Mouse (Mus musculus): Measurements from ENCODE around the gene Epha6.

Epha6 gene

DNA sequence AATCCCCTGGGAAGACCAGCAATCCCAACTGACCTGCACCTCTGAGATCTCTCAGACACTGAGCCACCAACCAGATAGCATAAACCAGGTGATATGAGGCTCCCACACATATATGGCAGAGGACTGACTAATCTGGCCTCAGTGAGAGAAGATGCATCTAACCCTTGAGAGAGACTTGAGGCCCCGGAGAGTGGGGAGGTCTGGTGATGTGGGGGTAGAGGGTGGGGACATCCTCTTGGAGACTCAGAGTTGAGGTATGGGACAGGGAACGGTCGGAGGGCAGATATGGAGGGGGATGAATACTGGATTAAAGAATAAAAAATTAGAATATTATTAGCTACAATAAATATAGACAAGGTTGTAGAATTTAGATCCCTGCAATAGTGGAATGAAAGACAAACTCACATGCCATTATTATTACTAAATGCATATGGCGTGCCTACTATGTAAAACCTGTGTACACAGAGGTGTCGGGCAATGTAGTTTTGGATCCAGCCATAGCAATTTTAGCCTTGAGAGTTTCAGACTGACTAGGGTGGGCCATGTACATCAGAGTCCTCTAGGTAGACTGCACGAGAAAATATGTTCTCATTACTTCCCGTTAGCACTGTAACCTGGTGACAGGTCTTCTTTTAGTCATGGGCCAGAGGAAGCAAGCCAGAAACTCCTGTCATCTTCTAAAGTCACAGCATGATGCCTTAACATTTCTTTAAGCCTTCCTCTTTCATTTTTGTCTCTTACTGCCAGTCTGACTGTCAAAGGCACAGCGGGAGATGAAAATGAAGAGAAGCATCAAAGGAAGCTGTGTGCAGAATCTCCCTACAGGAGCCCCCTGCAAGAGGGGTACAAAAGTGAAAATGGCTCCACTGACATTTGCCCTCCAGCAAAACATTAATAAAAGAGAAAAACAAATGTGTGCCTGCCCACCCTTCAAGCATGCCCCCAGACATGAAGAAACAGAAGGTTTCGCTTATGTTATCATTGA lies 338.7 kb downstream of the Epha6 start:
- in situ Hi-C loops (cut with MboI, MseI), result no loop called here

GRCm38 (mm10) chr16:60264719-60265508 lies 340.4 kb downstream of the Epha6 start:
- in situ Hi-C loops (cut with MboI, MseI), result no loop called here

DNA sequence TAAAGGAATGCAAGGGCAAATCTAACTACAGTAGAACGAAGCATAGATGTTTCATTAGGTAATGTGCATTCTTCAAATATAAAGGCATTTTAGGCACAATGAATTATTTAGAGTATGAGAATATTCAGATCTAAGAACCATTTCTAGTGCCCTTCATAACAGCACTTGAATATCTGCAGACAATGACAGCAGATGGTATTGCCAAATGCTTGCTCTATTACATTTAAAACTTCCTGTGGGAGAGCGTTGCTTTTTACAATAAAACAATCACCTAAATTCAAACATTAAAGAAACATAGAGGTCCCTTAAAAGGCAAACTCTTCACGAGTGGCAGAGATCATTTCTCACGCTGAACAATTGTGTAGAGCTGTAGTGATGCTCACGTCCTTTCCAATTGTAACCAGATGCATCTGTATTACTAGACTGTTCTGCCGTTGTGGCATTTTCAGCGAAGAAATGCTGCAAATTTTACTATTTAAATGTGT lies 347.1 kb downstream of the Epha6 start:
- in situ Hi-C loops (cut with MboI, MseI), result no loop called here

- in situ Hi-C loops (cut with MboI, MseI), result no loop called here
These were observed 347.7 kb downstream of the Epha6 start for GRCm38 (mm10) chr16:60257623-60258022.

DNA sequence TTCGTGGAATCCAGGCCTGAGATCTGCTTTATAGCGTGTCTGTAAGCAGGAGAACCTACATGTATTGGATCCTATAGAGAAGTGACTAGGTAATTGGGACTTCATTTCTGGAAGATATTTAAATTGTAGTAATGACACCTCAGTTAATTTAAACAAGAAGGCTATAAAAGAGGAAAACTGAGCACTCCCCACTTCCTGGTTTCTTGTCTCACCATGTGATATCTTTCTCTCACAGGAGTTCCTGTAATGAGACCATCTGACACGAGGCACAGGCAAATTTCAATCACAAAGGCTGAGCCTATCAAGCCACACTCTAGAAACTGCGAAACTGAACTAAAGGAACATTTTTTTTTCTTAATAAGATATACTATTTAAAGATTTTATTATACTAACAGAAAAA lies 348.3 kb downstream of the Epha6 start:
- in situ Hi-C loops (cut with MboI, MseI), result no loop called here

DNA sequence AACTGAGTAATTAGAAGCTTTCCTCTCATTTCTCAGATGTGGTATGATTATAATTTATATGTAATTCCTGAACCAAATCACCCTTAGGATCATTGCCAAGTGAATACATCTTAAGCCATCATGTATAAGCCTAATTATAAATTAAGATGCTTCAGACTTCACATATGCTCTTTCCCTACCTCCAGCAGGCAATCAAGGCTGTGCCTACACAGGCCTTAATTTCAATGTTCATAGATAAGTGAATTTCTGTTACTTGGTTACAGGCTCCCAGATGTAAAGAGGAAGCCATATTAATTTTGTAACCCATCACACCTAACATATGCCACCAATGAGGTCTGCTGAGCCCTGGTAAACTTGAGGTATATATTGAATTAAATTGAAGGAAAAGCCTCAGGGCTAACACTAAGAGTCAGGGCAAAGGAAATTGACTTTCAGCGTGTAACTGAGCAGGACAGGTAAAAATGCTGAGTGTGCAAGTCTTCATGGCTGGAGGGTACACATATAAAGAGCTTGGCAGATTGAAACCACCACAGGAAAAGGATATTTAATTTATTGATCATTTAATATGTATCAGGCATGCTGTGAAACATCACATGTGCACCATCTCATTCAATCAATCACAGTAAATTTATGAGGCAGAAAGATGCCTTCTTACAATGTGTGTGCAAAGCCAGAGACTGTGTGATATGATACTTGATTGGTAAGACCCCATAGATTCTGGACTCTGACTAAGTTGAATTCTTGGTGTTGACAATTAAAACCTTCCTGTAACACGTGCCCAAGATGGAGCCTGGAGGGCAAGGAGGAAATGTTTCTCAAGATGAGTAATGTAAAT lies 365.8 kb downstream of the Epha6 start:
- in situ Hi-C loops (cut with MboI, MseI), result no loop called here

DNA sequence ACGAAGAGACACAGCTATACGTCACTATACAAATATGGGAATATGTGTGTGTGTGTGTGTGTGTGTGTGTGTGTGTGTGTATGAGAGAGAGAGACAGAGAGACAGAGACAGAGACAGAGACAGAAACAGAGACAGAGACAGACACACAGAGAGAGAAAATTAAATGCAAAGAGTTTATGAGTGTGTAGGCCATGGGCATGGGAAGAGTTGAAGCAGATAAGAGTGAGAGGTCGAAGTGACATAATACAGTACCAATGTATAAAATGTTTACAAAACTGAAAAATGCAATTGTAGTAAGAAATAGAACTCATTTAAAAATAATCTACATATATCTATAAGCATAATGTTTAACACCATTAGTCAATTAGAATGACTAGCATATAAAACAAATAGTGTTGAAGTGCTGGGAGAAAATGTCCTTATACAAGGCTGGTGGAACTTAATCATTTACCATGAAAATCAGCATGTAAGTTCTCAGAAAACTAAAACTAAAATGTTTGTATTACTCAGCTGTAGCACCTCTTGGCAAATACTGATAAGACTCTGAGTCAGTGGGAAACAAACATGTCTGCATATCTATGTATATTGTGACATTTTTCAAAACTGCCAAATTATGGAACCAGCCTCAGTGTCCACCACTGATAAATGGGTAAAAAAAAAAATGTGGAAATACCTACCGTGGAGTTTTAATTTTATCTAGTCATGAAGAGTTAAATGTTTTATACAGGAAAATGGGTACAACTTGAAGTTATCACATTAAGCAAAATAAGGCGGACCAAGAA lies 371.2 kb downstream of the Epha6 start:
- in situ Hi-C loops (cut with MboI, MseI), result no loop called here

- in situ Hi-C loops (cut with MboI, MseI), result no loop called here
These were observed 372.3 kb downstream of the Epha6 start for GRCm38 (mm10) chr16:60232982-60233381.

- in situ Hi-C loops (cut with MboI, MseI), result no loop called here
These were observed 396.2 kb downstream of the Epha6 start for GRCm38 (mm10) chr16:60209151-60209550.

GRCm38 (mm10) chr16:60175580-60175979 lies 429.8 kb downstream of the Epha6 start:
- in situ Hi-C loops (cut with MboI, MseI), result no loop called here

DNA sequence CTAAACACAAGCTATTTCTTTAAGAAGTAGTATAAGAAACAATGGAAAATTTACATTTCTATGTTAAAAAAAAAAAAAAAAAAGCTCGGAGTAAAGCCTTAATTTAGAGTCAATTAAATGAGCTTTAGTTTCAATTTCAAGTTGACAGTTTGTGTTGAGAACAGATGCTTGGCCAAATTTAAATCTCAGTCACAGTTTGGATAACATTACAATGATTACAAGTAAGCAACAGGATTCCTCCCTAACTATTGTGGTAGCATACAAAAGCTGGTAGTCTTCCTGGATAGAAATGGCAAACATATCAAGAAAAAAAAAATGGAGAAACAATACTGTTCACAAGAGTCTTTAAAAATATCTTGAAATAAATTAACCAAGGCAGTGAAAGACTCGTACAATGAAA lies 452.9 kb downstream of the Epha6 start:
- in situ Hi-C loops (cut with MboI, MseI), result no loop called here

- in situ Hi-C loops (cut with MboI, MseI), result no loop called here
These were observed 461.0 kb downstream of the Epha6 start for GRCm38 (mm10) chr16:60144370-60144769.

- in situ Hi-C loops (cut with MboI, MseI), result no loop called here
These were observed 483.9 kb downstream of the Epha6 start for GRCm38 (mm10) chr16:60121435-60121834.

DNA sequence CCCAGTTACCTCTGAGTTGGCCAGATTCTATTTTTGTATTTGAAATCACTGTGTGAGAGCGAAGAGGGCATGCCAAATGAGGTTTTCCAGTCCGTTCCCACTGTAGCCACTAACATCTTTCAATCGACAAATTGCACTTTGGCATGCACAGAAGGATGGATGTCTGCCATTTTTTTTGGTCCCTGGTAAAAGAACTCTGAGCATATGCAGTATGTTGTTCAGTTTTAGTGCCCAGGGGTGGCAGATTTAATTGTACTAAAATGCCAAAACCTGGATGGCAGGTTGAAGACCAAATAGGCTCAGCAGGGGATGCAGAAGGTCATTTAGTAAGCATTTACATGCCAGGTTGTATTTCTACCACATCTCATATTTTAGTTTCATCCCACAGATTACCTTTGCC lies 503.1 kb downstream of the Epha6 start:
- in situ Hi-C loops (cut with MboI, MseI), result no loop called here

DNA sequence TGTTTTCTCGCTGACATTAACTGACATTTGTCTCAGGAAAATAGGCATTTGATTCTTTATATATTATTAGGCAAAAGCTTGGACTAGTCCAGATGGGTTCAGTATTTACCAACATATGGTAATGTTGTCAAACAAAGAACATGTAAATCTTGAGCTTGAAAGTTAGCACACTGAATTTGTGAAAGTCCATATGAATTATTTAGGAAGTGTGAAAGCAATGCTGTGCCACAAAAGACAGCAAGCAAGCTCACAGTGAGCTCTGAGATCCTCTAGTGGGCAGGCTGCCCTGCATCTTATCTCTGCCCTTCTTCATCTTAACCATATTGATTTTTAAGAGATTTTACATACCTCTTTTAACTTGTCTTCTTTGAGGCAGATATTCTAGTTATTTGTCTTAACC lies 510.0 kb downstream of the Epha6 start:
- in situ Hi-C loops (cut with MboI, MseI), result no loop called here

- in situ Hi-C loops (cut with MboI, MseI), result no loop called here
These were observed 518.4 kb downstream of the Epha6 start for GRCm38 (mm10) chr16:60086976-60087375.

DNA sequence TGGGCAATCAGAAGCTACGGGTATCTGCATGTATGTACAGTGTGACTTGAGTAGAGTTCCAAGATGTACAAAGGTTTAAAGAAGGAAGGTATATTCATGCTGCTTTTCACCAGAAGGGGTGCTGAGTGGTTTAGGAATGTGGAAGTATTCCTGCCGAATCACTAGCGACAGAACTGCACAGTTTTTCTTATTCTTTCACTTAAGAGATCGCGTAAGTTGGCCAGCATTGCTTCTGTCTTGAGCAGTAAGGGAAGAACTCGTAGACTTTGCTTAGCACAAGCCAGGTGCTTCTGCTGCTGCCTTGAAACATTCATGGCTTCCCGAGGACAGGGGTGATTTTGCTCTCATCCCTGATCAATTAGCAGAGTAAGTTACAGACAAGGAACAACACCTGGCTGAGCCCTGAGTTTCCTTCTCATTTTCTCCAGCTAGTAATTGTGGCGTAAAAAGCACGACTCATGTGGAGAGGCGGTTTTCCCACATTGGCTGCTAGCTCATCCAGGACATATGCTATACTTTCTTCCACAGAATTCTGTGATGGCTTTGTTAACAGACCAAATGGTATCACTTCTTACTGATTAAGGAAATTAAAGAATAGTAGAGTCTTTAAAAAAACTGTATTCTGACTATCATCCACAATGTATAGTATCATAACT lies 534.7 kb downstream of the Epha6 start:
- in situ Hi-C loops (cut with MboI, MseI), result no loop called here

- in situ Hi-C loops (cut with MboI, MseI), result no loop called here
These were observed 561.5 kb downstream of the Epha6 start for GRCm38 (mm10) chr16:60043809-60044208.

- in situ Hi-C loops (cut with MboI, MseI), result no loop called here
These were observed 577.0 kb downstream of the Epha6 start for GRCm38 (mm10) chr16:60028381-60028780.

DNA sequence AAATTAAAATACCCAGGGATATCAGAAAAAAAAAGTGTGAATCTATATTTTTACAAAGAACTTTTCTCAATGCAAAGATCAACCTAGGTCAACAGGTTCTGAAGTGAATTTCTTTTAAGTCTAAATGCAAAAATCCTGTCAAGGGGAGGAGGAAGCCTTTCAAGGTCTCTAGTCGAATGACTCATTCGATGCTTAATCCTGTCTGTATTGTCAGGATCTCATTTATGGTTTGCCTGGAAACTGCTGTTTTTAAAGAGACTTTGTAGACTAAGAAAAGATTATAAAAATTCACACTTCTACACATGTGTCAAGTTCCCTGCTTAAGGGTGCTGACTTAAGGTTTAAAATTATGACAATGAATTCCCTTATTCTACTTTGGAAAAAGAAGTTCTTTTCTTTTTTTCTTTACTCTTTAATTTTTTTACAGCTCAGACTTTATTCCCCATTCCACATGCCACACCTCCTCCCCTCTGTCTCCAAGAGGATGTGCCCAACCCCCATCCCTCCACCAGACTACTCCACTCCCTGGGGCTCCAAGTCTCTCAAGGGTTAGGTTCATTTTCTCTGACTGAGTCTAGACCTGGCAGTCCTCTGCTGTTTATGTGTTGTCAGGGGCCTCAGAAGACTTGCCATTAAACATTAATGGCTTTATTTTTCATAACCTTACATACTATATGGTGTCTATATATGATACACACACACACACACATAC lies 598.3 kb downstream of the Epha6 start:
- in situ Hi-C loops (cut with MboI, MseI), result no loop called here

Data from regulatory T cell (primary cell).